Mouse (Mus musculus) T-helper 17 cell (primary cell): ENCODE measurements around the gene Sinhcaf.
"Not testable (repeated sequence)": the region's sequence is repeated elsewhere in the genome, so short reads cannot be mapped to it uniquely, and the experiment has no call there.

Source experiments
- in situ Hi-C, 2 experiments: fragments of 300-600 bp; cut with MboI, MseI; formaldehyde crosslinking; loops; 1 replicate in 1 of 2; 2 replicates in 1 of 2; pipeline ENCODE4 v1.15.1; 2025; ENCODE audit warnings: high pct_unique_total_duplicates in 2 of 2

Sinhcaf gene

DNA sequence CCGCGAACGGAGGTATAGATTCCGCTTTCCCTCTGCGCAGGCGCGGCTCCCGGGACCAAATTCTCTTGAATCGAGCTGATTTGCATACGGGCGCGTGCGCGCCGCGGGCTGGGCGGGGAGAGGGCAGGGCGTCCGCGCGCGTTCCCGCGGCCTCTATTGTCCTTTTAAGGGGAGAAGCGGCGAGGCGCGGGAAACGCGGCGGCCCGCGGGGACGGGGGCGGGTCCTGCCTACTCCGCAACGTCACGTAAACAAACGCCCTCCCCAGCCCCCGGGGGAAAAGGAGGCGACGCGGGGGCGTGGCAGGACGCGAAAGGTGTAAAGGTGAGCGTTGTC, at the start of gene Sinhcaf:
Gene Sinhcaf (minus strand): TSS at position 59 of the 334 bp plus-strand sequence.
- in situ Hi-C loops: loop anchor here in 1 of 2 experiments (25.0 kb wide), 1 partner anchor 1834 kb away; no protein-coding TSS in a partner anchor

DNA sequence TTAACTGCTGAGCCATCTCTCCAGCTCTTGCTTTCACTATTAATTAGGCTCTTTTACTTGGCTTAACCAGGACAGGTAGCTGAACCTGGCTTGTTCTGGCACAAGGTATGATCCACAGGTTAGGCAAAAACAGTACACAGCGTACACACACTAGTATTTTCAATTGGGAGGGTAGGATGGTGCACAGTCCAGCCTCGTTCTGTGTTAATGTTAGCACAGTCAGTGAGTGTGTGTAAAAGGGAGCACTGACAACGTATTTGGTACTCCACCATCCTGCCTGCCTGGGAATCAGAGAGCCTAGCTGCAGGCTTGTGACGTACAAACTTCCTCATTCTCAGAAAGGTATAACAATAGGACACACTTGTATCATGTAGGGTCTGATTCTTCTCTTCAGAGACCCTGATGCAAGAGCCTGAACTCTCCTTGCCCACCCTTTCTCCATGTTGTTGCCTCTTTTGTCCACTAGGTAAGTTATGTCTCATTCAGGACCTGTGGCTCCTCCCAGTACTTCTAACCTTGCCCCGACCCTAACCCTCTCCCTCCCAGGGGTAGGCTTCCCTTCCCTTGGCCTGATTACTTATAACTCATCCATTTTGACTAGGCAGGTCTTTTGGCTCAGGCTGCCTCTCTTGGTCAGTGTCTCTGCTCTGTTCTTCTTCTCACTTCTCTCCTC, 48.2 kb upstream of the Sinhcaf start:
- in situ Hi-C loops: no loop called here

DNA sequence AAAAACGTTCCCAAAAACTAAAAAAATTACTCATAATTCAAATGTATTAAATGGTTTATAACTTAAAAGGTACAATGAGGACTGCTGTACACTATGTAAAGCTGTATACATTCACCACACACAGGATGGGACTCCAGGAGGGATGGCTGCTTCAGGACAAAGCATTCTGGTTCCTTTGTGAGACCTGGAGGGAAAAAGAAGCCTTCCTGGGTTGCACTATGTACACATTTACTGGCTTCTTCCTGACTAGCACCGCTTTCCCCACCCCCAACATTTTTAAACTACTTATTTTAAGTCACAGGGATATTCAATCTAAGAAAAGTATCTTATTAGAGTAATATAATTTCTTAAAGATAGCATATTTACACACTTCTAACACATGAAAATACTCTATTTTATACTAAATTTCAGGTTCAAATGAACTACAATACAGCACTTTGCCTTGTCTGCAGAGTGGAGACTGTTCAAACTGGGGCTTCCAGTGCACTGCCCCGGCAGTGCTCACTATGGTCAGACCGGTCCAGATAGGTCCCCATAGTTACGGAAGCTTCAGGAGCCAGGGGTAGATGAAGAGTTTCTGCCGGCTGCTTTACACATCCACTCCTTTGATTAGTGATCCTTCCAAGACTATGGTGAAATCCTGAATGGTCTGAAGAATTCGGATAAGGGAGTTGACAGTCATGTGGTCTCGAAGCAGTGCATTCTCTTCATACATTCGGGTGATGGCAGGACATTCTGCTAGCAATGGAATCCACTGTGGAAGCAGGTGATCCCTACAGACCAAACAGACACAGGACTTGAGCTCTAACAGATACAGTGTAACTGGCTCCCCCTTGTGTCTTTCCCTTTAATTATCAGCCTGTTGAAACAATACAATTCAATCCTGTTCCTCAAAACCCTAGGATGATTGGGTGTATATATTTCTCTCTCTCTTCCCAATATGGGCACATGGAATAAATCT, 47.1 kb upstream of the Sinhcaf start:
- in situ Hi-C loops: no loop called here

DNA sequence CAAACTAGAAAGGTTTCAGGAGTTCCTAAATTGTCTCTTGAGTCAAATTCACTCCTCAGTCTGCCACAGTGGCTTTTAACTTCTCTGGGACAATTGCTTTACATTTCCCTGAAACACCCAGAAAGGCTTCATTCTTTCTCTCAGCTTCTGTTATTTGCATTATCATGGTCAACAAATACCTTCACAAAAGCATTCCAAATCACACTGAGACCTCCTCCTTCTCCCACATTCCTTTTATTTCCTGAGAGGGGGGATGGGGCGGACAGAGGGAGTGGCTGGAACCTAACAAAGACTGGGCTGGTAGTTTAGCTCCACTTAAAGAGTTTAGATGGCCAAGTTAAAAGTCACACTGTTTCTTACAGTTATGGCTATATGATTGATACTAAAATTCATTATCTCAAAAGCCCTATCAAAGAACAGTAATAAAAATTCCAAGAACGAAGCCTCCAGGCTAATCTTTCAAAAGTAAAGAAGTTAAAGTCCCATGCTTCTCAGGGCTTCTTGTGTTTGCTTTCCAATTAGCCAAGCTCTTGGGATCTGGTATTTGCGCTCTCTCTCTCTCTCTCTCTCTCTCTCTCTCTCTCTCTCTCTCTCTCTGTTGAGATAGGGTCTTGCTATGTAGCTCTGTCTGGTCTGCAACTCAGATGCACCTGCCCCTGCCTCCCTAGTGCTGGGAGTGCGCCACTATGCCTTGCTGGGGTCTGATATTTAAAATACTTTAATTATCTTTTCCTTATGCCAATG, 46.3 kb upstream of the Sinhcaf start:
- in situ Hi-C loops: no loop called here

DNA sequence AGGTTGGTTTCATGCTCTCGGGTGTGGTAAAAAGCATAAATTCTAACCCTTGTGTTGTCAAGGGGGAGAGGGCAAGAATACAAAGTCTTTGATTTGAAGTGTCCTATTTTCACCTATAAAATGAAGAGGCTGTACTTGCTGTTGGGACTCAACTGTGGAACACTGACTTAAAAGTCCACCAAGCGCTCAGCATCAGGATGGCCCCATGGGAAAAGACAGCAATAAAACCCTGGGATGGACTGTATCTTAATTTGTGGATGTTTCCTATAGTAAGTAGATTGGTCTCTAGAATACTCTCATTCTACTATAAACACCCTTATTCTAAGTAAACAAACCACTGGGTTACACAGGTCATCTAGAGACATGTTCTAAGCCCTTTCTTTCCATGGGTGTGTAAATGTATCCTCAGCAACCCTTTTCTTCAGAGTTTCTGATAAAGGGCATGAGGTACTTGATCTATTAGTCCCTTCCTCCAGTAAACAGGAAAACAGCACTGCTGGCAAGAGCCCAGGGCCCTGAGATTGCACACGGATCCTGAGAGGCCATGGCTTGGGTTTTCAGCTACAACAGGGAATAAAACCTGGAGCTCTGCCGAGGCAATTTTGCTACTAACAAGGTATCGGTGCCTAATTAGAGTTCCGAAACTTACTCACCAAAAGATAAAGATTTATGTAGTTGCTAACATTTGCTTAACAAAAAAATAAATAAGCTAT, 45.5 kb upstream of the Sinhcaf start:
- in situ Hi-C loops: no loop called here

DNA sequence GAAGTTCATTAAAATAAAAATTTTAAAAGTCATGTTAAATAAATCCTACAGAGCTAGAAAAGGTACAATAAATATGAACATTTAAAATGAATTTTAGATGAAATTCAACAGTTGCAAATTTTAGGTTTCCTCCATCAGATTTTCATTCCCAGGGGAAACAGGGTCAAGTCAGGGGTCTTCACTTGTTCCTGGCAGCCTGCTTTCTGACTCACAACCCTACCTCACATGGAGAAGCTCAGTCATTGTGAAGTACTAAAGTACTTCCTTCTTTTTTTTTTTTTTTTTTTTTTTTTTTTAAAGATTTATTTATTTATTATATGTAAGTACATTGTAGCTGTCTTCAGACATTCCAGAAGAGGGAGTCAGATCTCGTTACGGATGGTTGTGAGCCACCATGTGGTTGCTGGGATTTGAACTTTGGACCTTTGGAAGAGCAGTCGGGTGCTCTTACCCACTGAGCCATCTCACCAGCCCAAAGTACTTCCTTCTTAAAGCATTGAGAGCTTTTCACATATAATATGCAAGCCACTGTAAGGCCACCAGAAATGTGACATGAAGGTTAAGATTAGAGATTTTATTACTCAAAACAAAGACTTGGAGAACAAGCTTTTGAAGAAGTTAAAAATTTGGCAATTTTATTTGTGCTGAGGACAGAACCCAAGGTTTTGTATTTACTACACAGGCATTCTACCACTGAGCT, 43.7 kb upstream of the Sinhcaf start:
- in situ Hi-C loops: not testable (repeated sequence)

DNA sequence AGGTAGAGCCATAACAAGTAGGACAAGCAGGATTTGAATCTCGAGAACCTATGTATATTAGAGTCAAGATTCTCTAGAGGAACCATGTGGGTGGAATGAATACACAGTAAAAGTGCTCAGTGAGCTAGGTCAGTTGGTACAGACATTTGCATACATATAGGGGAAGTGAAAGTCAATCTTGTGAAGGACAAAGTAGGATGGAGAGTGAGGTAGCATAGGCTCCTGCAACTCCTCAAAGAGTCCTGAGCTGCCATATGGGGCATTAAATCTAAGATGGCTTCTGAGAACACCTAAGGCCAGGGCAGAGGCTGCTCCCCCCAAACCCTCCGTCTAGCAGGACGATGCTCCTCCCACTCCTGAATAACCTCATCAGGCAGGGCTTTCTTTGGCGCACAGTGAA, 39.7 kb upstream of the Sinhcaf start:
- in situ Hi-C loops: no loop called here

DNA sequence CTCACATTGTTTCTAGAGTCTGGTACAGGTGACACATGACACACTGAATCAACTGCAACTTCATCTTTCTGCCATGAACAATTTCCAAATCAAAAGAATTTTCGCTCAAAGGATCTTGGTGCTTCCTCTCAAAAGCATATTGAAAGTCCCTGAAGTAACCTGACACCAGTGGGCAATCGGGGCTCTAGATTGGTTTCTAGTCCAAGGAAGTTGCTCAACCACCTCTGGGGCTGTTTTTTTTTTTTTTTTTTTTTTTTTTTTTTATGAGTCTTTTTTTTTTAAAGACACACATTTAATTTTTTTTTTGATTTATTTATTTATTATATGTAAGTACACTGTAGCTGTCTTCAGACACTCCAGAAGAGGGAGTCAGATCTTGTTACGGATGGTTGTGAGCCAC, 34.2 kb upstream of the Sinhcaf start:
- in situ Hi-C loops: no loop called here

DNA sequence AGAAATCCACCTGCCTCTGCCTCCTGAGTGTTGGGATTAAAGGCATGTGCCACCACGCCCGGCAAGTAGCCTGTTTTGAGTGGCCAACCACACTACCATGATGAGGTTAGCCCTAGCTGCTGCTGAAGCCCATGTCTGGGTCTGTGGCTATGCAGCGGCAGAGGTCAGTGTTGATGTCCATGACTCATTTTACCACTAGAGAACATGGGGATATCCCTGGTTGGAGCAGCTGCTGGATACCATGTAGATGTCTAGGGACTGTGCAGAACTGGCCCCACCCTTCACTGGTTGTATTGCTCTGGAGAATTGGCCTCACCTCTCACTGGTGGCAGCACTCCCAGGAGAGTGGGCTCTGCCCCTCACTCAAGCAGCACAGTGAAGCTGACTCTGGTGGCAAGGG, 28.8 kb upstream of the Sinhcaf start:
- in situ Hi-C loops: no loop called here

DNA sequence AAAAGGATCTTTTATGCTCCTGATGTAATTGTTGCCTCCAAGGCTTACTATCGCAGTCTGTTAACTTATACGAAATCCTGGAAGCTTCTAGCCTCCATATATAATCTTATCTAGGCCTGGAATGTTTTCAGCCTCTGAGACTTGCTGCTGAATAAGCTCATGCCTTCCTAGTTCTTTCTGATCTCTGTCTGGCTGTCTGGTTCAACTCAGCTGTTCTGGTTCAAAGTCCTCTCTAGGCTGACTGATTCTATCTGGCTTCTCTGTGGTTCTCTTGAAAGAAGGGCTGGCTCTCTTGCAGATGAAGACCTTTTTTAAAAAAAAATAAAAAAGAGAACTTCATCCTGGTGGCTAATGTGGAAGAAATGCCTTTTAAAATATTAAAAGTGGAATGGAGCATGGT, 26.6 kb upstream of the Sinhcaf start:
- in situ Hi-C loops: no loop called here

DNA sequence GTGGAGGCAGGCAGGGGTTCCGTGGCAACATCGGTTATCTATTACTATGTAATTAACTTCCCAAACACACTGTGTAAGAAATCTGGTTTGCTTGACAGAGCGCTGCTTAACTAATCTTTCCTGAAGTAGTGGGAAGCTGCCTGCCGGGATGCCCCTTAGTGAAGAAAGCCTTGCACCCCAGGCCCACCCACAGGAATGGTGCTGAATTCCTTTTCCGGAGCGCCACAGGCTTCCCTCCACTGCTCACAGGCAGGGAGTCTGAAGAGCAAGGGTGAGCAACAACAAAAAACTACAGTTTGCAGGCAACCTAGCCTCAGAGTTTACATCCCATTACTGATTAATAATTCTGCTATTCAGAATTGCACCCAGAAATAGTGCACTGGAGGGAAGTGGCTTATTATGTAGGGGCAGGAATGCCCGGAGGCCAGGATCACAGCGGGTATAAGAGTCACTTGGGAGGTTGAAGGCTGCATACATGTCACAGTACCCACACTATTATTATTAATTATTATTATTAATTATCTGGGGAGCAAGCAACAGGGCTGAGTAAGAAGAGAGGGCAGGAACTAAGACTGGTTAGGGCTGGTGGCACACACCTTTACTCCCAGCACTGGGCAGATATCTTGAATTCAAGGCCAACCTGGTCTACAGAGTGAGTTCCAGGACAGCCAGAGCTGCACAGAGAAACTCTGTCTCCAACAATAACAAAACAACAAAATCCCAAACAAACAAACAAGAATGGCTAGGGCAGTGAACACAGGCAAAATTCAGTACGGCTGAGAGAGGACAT, 26.0 kb upstream of the Sinhcaf start:
- in situ Hi-C loops: no loop called here

DNA sequence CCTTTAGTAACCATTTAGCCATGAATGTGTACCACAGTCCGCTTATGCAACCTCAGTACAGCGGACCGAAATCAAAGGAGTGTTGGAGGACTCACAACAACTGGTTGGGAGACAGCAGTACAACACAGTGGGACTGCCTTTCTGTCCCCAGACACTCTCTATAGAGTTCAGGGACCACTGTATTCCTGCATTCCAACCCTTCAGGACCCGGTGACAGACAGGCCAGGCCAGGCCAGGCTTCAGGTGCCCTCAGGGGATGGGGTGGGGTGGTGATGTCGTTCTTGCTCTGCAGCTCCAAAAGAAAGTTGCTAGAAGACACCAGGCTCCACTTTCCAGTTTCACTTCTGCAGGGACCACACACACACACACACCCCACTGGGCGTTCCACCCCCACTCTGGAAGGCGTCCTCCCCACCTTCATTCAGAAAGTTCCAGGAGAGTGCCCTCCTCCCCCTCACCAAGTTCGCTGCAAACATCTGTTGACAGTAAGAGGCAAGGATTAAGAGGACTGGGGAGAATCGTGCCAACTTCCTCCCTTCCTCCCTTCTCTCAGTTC, 25.2 kb upstream of the Sinhcaf start:
- in situ Hi-C loops: no loop called here

DNA sequence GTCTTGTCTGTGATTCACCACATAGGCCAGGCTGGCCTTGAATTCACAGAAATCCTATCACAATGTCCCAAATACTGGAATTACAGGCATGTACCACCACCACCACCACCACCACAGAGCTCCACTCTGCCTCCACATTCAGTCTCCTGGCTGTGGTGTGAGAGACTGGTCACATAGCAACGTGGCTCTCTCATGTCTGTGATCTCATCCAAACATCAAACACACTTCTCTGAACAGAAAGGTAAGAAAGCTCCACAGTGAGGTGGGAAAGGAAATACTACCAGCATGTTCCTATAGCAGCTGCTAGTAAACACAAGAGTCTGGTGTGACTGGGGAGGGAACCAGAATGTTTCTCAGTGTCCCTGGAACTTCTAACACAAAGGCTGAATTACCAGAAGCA, 15.0 kb upstream of the Sinhcaf start:
- in situ Hi-C loops: no loop called here

DNA sequence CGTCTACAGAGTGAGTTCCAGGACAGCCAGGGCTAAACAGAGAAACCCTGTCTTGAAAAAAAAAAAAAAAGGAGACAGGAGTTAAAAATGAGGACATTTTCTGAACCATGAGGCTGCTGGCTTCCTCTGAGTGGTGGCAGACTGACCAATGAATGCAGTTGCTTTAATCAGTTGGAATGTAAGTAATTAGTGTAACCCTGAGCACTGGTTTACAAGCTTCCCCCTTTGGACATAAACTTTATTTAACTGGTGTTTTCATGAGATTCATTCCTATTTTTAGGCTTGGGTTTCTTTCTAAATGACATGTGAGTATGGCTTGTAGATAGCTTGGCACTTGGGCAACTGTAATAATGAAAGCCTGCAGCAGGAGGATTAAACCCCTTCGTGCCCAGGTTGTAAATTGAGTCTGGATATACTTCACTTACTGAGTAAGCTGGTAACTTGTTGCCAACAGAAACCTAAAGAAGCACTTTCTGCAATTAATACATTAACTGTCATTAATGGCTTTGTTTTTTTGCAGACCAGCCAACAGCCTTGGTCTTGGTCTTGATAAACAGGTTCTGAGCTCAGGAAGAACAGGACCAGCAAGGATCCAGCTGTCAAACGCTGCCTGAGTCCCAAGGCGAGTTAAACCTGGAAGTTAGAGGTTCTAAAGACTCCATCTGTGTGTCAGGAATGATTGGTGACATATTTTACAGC, 13.4 kb upstream of the Sinhcaf start:
- in situ Hi-C loops: no loop called here

DNA sequence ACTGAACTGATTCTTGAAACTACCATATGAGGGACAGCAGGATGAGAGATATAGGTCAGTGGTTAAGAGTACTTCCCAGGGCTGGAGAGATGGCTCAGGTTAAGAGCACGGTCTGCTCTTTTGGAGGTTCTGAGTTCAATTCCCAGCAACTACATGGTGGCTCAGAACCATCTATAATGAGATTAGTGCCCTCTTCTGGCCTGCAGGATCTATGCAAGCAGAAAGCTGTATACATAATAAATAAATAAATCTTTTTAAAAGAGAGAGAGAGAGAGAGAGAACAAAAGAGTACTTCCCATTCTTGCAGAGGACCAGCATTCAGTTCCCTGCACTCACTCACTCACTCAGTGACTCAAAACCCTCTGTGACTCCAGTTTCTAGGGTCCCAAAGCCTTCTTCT, 12.4 kb upstream of the Sinhcaf start:
- in situ Hi-C loops: no loop called here

DNA sequence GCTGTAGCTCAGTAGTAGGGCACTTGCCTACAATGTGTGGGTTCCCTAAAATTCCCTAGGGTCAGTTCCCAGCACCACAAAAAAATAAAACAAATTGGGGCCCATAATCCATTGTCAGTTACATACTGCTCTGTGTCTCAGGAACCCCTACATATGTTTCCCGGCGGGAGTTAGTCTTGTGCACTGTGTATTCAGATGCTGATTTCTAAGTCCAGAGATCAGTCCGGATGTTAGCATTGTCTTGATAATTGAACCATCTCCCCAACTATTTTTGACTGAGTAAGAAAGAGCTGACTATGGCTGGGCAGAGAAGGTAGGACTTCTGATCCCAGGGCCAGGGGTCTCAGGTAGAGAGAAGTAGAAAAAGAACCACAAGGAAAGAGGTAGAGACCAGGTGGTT, 10.8 kb upstream of the Sinhcaf start:
- in situ Hi-C loops: no loop called here

DNA sequence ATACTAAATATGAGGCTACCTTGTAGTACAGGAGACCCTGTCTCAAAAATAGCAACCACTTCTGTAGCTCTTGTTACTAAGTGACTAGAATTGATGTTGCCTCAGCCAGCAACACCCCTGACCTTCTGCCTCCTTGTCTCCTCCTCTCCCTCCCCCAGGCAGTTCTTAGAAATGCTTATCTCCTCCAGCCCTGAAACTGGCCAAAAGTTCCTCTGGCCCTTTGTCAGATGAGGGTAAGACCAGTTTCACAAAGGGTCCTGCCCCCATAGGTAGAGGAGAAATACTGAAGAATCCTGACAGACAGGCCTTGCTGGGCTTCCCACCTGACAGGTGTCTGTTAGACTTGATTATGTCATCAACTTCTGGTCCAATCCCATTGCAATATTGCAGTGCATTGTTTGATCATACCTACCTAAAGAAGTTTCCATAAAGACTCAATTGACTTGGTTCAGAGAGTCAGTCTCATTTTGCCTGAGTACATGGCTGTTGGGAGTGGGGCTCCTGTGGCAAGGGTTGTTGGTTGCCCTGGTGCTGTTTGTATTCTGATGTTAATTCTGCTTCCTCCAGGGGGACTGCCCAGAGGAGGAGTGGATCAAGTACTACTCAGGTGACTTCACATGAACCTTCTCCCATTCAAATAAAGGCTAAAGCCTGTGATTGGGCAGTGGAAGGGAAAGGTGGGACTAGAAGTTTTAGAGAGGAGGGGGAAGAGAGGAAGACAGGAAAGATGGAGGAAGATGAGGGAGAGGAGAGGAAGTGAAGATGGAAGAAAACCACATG, 9.6 kb upstream of the Sinhcaf start:
- in situ Hi-C loops: no loop called here

DNA sequence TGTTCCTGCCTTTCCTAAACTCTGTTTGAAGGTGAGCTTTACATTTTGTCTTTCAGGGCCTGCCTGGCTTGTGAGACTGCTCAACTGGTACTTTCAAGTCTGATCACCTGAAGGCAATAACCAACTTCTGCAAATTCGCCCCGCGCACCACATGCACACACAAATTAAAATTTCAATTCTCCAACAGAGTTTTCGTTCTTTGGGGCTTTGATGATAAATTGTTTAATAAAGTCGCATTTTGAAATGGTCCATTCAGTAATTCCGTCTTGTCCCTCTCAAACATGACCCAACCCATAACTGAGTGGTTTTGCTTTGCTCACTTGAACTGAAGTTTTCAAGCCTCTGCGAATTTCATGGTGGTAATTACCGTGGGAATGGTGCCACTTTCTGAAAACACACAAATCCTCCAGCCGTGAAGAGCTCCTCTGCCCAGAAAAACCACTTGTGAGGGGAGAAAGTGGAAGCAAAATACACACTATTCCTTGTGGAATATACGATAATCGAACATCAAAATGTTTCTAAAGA, 676 bp upstream of the Sinhcaf start:
- in situ Hi-C loops: loop anchor here in 1 of 2 experiments (25.0 kb wide), 1 partner anchor 1835 kb away; no protein-coding TSS in a partner anchor
